Mouse (Mus musculus): ENCODE measurements around the gene Yap1.

GRCm38 (mm10) chr9:7990897-7991296 is 13.5 kb downstream of the Yap1 start:
- TF ChIP-seq POLR2A (IDR thresholded peaks at IDR 0.05; ENCODE audit: borderline replicate concordance, low read depth, low read length): no peak
- TF ChIP-seq CTCF (IDR thresholded peaks at IDR 0.05; ENCODE audit: low read depth, low read length): no peak
